Mouse (Mus musculus): ENCODE measurements around the gene Evx1.

The Evx1 gene

GRCm38 (mm10) chr6:52313391-52314303, at the start of gene Evx1:
Gene Evx1 (plus strand): TSS chr6:52313498.
- no peak for DNase-seq

- DNase-seq, result no peak
Observed at GRCm38 (mm10) chr6:52264106-52264790, 49.0 kb upstream of the Evx1 start.

- no peak for DNase-seq
Observed at GRCm38 (mm10) chr6:52265306-52265912, 47.9 kb upstream of the Evx1 start.

- DNase-seq, result no peak
Observed at GRCm38 (mm10) chr6:52265913-52266665, 47.2 kb upstream of the Evx1 start.

GRCm38 (mm10) chr6:52266666-52266985, 46.7 kb upstream of the Evx1 start:
- DNase-seq, result no peak

- DNase-seq, result no peak
Observed at GRCm38 (mm10) chr6:52267221-52267620, 46.1 kb upstream of the Evx1 start.

- DNase-seq, result no peak
Observed at GRCm38 (mm10) chr6:52267691-52268090, 45.6 kb upstream of the Evx1 start.

- no peak for DNase-seq
Observed at GRCm38 (mm10) chr6:52268341-52268740, 45.0 kb upstream of the Evx1 start.

GRCm38 (mm10) chr6:52268756-52269155, 44.5 kb upstream of the Evx1 start:
- DNase-seq, result no peak

- no peak for DNase-seq
Observed at GRCm38 (mm10) chr6:52270494-52271480, 42.5 kb upstream of the Evx1 start.

GRCm38 (mm10) chr6:52272766-52273655, 40.3 kb upstream of the Evx1 start:
- DNase-seq, result no peak

- DNase-seq, result no peak
Observed at GRCm38 (mm10) chr6:52273656-52274280, 39.5 kb upstream of the Evx1 start.

- no peak for DNase-seq
Observed at GRCm38 (mm10) chr6:52274576-52274975, 38.7 kb upstream of the Evx1 start.

- no peak for DNase-seq
Observed at GRCm38 (mm10) chr6:52275563-52276280, 37.6 kb upstream of the Evx1 start.

- DNase-seq, result no peak
Observed at GRCm38 (mm10) chr6:52276382-52276781, 36.9 kb upstream of the Evx1 start.

- no peak for DNase-seq
Observed at GRCm38 (mm10) chr6:52276920-52277319, 36.4 kb upstream of the Evx1 start.

GRCm38 (mm10) chr6:52281084-52281483, 32.2 kb upstream of the Evx1 start:
- no peak for DNase-seq

- no peak for DNase-seq
Observed at GRCm38 (mm10) chr6:52283896-52284295, 29.4 kb upstream of the Evx1 start.

- DNase-seq, result no peak
Observed at GRCm38 (mm10) chr6:52290186-52290585, 23.1 kb upstream of the Evx1 start.

Data from thymus, adult 18-20 months (tissue).